Mouse (Mus musculus) liver, postnatal 0 days (tissue): ENCODE data around the gene Pgm2. TPM values are rescaled to one million over a fixed set of nuclear protein-coding genes. Genes with fewer than 3 reads are reported as not detected.

Experiments used
- ATAC-seq: fragments of 200-750 bp; cut with Nextera tagmentation; 2 replicates; pipeline ENCODE4 v1.8.0; 2017; ENCODE audit warnings: mild to moderate bottlenecking, moderate library complexity
- DNase-seq: peaks from one replicate; pipeline ENCODE4 v3.0.0-alpha.2; 2016
- H3K27ac ChIP-seq: fragments of 300-500 bp; sonication (generic); 2 replicates; pipeline ENCODE4 v1.5.1; 2014; ENCODE audit warnings: antibody characterized with exemption, moderate library complexity, mild to moderate bottlenecking, low read depth
- H3K27me3 ChIP-seq: fragments of 300-500 bp; sonication (generic); 2 replicates; pipeline ENCODE4 v1.6.1; 2014; ENCODE audit warnings: low read length, control low read depth, mixed read lengths; ENCODE audit not compliant: insufficient read depth
- H3K36me3 ChIP-seq: fragments of 300-500 bp; sonication (generic); replicated peaks from 2 replicates; pipeline ENCODE4 v1.6.1; 2014; ENCODE audit warnings: mild to moderate bottlenecking, control low read depth, low read length, moderate library complexity, mixed read lengths; ENCODE audit not compliant: insufficient read depth
- H3K4me1 ChIP-seq: fragments of 300-500 bp; sonication (generic); 2 replicates; pipeline ENCODE4 v1.6.1; 2014; ENCODE audit warnings: antibody characterized with exemption, mild to moderate bottlenecking, control low read depth; ENCODE audit not compliant: insufficient read depth
- H3K4me2 ChIP-seq: fragments of 300-500 bp; sonication (generic); 2 replicates; pipeline ENCODE4 v1.6.1; 2014; ENCODE audit warnings: low read depth, mild to moderate bottlenecking, low read length, moderate library complexity, mixed read lengths
- H3K4me3 ChIP-seq: fragments of 300-500 bp; sonication (generic); 2 replicates; pipeline ENCODE4 v1.5.1; 2014; ENCODE audit warnings: low read depth, low read length
- H3K9ac ChIP-seq: fragments of 300-500 bp; sonication (generic); replicated peaks from 2 replicates; pipeline ENCODE4 v1.6.1; 2014; ENCODE audit warnings: mild to moderate bottlenecking, moderate library complexity
- H3K9me3 ChIP-seq: fragments of 300-500 bp; sonication (generic); 2 replicates; pipeline ENCODE4 v1.6.1; 2016; ENCODE audit warnings: mild to moderate bottlenecking, control low read depth, low read length, mixed read lengths
- CTCF ChIP-seq: sonication (generic); IDR thresholded peaks from 2 replicates; pipeline ENCODE4 v1.5.1; 2016; ENCODE audit warnings: antibody characterized with exemption, low read depth
- EP300 ChIP-seq: IDR thresholded peaks from 2 replicates; pipeline ENCODE4 v1.6.1; 2016; ENCODE audit warnings: antibody characterized with exemption, low read depth, mild to moderate bottlenecking
- WGBS: fragments of 180-500 bp; shearing (Covaris S2); extraction: QIAGEN DNeasy Blood & Tissue Kit; methylation state at CpG from one replicate; pipeline ENCODE4 v1.1.7; 2014; ENCODE audit not compliant: insufficient replicate concordance; 5-methylcytosine and 5-hydroxymethylcytosine counted together
- polyA plus RNA-seq: library from polyadenylated mRNA; unstranded; fragments of >200 nt; fragmentation: Nextera tagmentation; extraction: Ambion mirVana; gene quantifications from 2 replicates; pipeline ENCODE4 v1.2.1, GENCODE M21; 2015

Gene Pgm2
- 9.7 and 11.9 TPM in 2 replicates for polyA plus RNA-seq

GRCm38 (mm10) chr5:64092748-64093292, at the start of gene Pgm2:
Gene Pgm2, plus strand, starts transcription at chr5:64092950.
- TF ChIP-seq CTCF (no peak), EP300 (no peak)
- H3K27ac ChIP-seq, result peak within 1 kb of the TSS; percentile 60
- ATAC-seq, result peak; percentile 91

GRCm38 (mm10) chr5:64043694-64044453, 48.9 kb upstream of the Pgm2 start:
- Histone ChIP-seq H3K27ac (no peak overlapping the region), H3K4me1 (peaks cover 3% of the 10 kb centered on the region; the same call in 1 of the 2 replicates), H3K9me3 (no peaks in the 10 kb centered on the region), H3K27me3 (no peaks in the 10 kb centered on the region), H3K9ac (no peak overlapping the region), H3K4me2 (no peak overlapping the region), H3K4me3 (no peak overlapping the region), H3K36me3 (no peaks in the 10 kb centered on the region)
- DNase-seq (no peak), ATAC-seq (no peak)
- 64% methylated on average over 5 of the region's 5 CpGs for WGBS
- TF ChIP-seq CTCF (no peak), EP300 (no peak)

More at GRCm38 (mm10) chr5:64092748-64093292, at the start of gene Pgm2:
- peak within 1 kb of the TSS; percentile 77 for H3K4me3 ChIP-seq
- peaks cover 3% of the 10 kb centered on the region; the same call in 1 of the 2 replicates for H3K36me3 ChIP-seq
- H3K9ac ChIP-seq, result peak within 1 kb of the TSS; percentile 64
- H3K27me3 ChIP-seq, result no peaks in the 10 kb centered on the region
- peaks cover 24% of the 10 kb centered on the region for H3K4me1 ChIP-seq
- peak within 1 kb of the TSS; percentile 90 for H3K4me2 ChIP-seq
- no peaks in the 10 kb centered on the region for H3K9me3 ChIP-seq
- WGBS, result under 1% methylated on average over 40 of the region's 43 CpGs
- DNase-seq, result peak; percentile 96

GRCm38 (mm10) chr5:64044790-64045189, 48.0 kb upstream of the Pgm2 start:
- H3K4me2 ChIP-seq, result 0 out of 2 replicates have a peak overlapping the region, but pooled peaks have one; percentile 3
- DNase-seq, result no peak

GRCm38 (mm10) chr5:64045502-64045901, 47.2 kb upstream of the Pgm2 start:
- Histone ChIP-seq H3K4me2 (0 out of 2 replicates have a peak overlapping the region, but pooled peaks have one; percentile 19), H3K4me1 (peaks cover 3% of the 10 kb centered on the region; the same call in 1 of the 2 replicates), H3K4me3 (no peak overlapping the region), H3K36me3 (no peaks in the 10 kb centered on the region), H3K27ac (no peak overlapping the region), H3K9ac (no peak overlapping the region), H3K9me3 (no peaks in the 10 kb centered on the region), H3K27me3 (no peaks in the 10 kb centered on the region)
- 60% methylated on average over 8 of the region's 8 CpGs for WGBS
- TF ChIP-seq EP300, result no peak
- TF ChIP-seq CTCF, result no peak
- ATAC-seq, result peak; percentile 25; the same call in 1 of the 2 replicates
- DNase-seq, result peak; percentile 34

More at GRCm38 (mm10) chr5:64044790-64045189, 48.0 kb upstream of the Pgm2 start:
- Histone ChIP-seq H3K9me3 (no peaks in the 10 kb centered on the region), H3K36me3 (no peaks in the 10 kb centered on the region), H3K9ac (no peak overlapping the region), H3K4me1 (peaks cover 3% of the 10 kb centered on the region; the same call in 1 of the 2 replicates), H3K27ac (no peak overlapping the region), H3K4me3 (no peak overlapping the region), H3K27me3 (no peaks in the 10 kb centered on the region)
- 45% methylated on average over 18 of the region's 18 CpGs for WGBS
- TF ChIP-seq CTCF (no peak), EP300 (no peak)
- ATAC-seq, result no peak

- Histone ChIP-seq H3K9ac (no peak overlapping the region), H3K4me3 (no peak overlapping the region), H3K4me1 (peaks cover 3% of the 10 kb centered on the region; the same call in 1 of the 2 replicates), H3K27ac (no peak overlapping the region), H3K36me3 (no peaks in the 10 kb centered on the region), H3K4me2 (no peak overlapping the region), H3K27me3 (no peaks in the 10 kb centered on the region), H3K9me3 (no peaks in the 10 kb centered on the region)
- DNase-seq (no peak), ATAC-seq (no peak)
- TF ChIP-seq CTCF (no peak), EP300 (no peak)
- 71% methylated on average over 11 of the region's 11 CpGs for WGBS
Measured at GRCm38 (mm10) chr5:64046995-64047394, 45.8 kb upstream of the Pgm2 start.

- Histone ChIP-seq H3K27me3 (no peaks in the 10 kb centered on the region), H3K27ac (no peak overlapping the region), H3K9me3 (no peaks in the 10 kb centered on the region), H3K4me1 (peaks cover 3% of the 10 kb centered on the region; the same call in 1 of the 2 replicates), H3K4me2 (no peak overlapping the region), H3K9ac (no peak overlapping the region), H3K36me3 (no peaks in the 10 kb centered on the region), H3K4me3 (no peak overlapping the region)
- TF ChIP-seq EP300 (no peak), CTCF (no peak)
- whole genome bisulfite sequencing, result 64% methylated on average over 6 of the region's 6 CpGs
- no peak for DNase-seq
- no peak for ATAC-seq
Measured at GRCm38 (mm10) chr5:64047921-64048320, 44.8 kb upstream of the Pgm2 start.
